Mouse (Mus musculus) left cerebral cortex, postnatal 36 days (tissue): ENCODE data around the gene Ccdc114. TPM values are rescaled to one million over a fixed set of nuclear protein-coding genes. Genes with fewer than 3 reads are reported as not detected.

Source experiments
- DNase-seq, 2 experiments: peaks; one replicate each; pipeline ENCODE4 v3.0.0; 2021 to 2022; ENCODE audit warnings: low spot score in 2 of 2, mixed read lengths in 1 of 2
- intact Hi-C: fragments of 180-260 bp; cut with DNase I; formaldehyde crosslinking; loops from one replicate; pipeline ENCODE4 v1.15.1; 2025
- total RNA-seq, 2 experiments: library from RNA; stranded (reverse); gene quantifications; 2 replicates each; pipeline ENCODE4 v1.2.3; 2021

The Ccdc114 gene
- total RNA-seq, 2 experiments from 2014 or later: 2.3 to 2.9 TPM

- intact Hi-C loops: no loop called here
- no peak for DNase-seq
Observed at GRCm38 (mm10) chr7:45971831-45972723, 48.2 kb downstream of the Ccdc114 start.

GRCm38 (mm10) chr7:45973271-45973687 lies 49.4 kb downstream of the Ccdc114 start:
- intact Hi-C loops: no loop called here
- no peak for DNase-seq

GRCm38 (mm10) chr7:45974103-45974502 lies 50.2 kb downstream of the Ccdc114 start:
- intact Hi-C loops: no loop called here
- DNase-seq: no peak

- DNase-seq: no peak
- intact Hi-C loops: no loop called here
Observed at GRCm38 (mm10) chr7:45974512-45974911, 50.6 kb downstream of the Ccdc114 start.

GRCm38 (mm10) chr7:45981612-45982011 lies 57.7 kb downstream of the Ccdc114 start:
- DNase-seq: no peak
- intact Hi-C loops: no loop called here

- intact Hi-C loops: no loop called here
- DNase-seq: no peak
Observed at GRCm38 (mm10) chr7:45986893-45987292, 63.0 kb downstream of the Ccdc114 start.

GRCm38 (mm10) chr7:45988344-45988743 lies 64.5 kb downstream of the Ccdc114 start:
- intact Hi-C loops: no loop called here
- no peak for DNase-seq

GRCm38 (mm10) chr7:45992470-45992869 lies 68.6 kb downstream of the Ccdc114 start:
- intact Hi-C loops: no loop called here
- DNase-seq: no peak

Other genes with a start within 250 kb of the Ccdc114 start
- 1 to 10 TPM; 4.2 to 5.7 TPM for gene Ntn5, start 240.1 kb upstream of the Ccdc114 start, total RNA-seq
- gene Sec1, start 229.7 kb upstream of the Ccdc114 start, total RNA-seq: under 1 TPM; 0.37 to 0.48 TPM
- gene Car11, start 224.2 kb upstream of the Ccdc114 start, total RNA-seq: 100 to 1,000 TPM; 209 to 228 TPM
- gene Dbp, start 219.0 kb upstream of the Ccdc114 start, total RNA-seq: 100 to 1,000 TPM; 128 to 138 TPM
- gene Rpl18, start 208.6 kb upstream of the Ccdc114 start, total RNA-seq: 100 to 1,000 TPM; 284 to 337 TPM
- gene Sphk2, start 206.1 kb upstream of the Ccdc114 start, total RNA-seq: 10 to 100 TPM; 29.9 to 30.0 TPM
- gene Fam83e, start 202.9 kb upstream of the Ccdc114 start, total RNA-seq: not detected
- not detected for gene Spaca4, start 198.3 kb upstream of the Ccdc114 start, total RNA-seq
- gene Lmtk3, start 140.3 kb upstream of the Ccdc114 start, total RNA-seq: 100 to 1,000 TPM; 225 to 267 TPM
- 10 to 100 TPM; 11.4 to 13.8 TPM for gene Sult2b1, start 139.4 kb upstream of the Ccdc114 start, total RNA-seq
- 100 to 1,000 TPM; 199 to 210 TPM for gene Cyth2, start 109.5 kb upstream of the Ccdc114 start, total RNA-seq
- 1 to 10 TPM; 2.3 to 3.0 TPM for gene Kcnj14, start 99.3 kb upstream of the Ccdc114 start, total RNA-seq
- 10 to 100 TPM; 19.5 to 21.0 TPM for gene Grwd1, start 93.1 kb upstream of the Ccdc114 start, total RNA-seq
- 10 to 100 TPM; 71.0 to 80.0 TPM for gene Kdelr1, start 51.3 kb upstream of the Ccdc114 start, total RNA-seq
- gene Grin2d, start 45.7 kb upstream of the Ccdc114 start, total RNA-seq: 10 to 100 TPM; 10.2 to 12.3 TPM
- gene Syngr4, start 27.4 kb upstream of the Ccdc114 start, total RNA-seq: not detected
- gene Tmem143, start 27.1 kb upstream of the Ccdc114 start, total RNA-seq: 10 to 100 TPM; 21.8 to 22.0 TPM
- 1 to 10 TPM; 2.9 to 4.1 TPM for gene Emp3, start 2.7 kb upstream of the Ccdc114 start, total RNA-seq
- gene Abcc6, start 106.2 kb downstream of the Ccdc114 start, total RNA-seq: 1 to 10 TPM; 1.6 to 3.8 TPM
- gene Nomo1, start 109.6 kb downstream of the Ccdc114 start, total RNA-seq: 100 to 1,000 TPM; 103 to 113 TPM
- 10 to 100 TPM; 41.3 to 44.6 TPM for gene Kcnj11, start 176.7 kb downstream of the Ccdc114 start, total RNA-seq